Mouse (Mus musculus): ENCODE results near the gene 1500009C09Rik.

Gene 1500009C09Rik

GRCm38 (mm10) chr15:82252097-82252496 lies at the start of gene 1500009C09Rik:
1500009C09Rik (plus strand) TSS chr15:82252397.
- no peak for DNase-seq (ENCODE audit: low read depth, low spot score)

GRCm38 (mm10) chr15:82203090-82203489 lies 49.1 kb upstream of the 1500009C09Rik start:
- DNase-seq (ENCODE audit: low read depth, low spot score) = no peak

- DNase-seq (ENCODE audit: low read depth, low spot score) = no peak
Measured at GRCm38 (mm10) chr15:82203611-82204351, 48.4 kb upstream of the 1500009C09Rik start.

- DNase-seq (ENCODE audit: low read depth, low spot score) = no peak
Measured at GRCm38 (mm10) chr15:82204680-82205371, 47.4 kb upstream of the 1500009C09Rik start.

GRCm38 (mm10) chr15:82206365-82207104 lies 45.7 kb upstream of the 1500009C09Rik start:
- DNase-seq (ENCODE audit: low read depth, low spot score) = no peak

GRCm38 (mm10) chr15:82207105-82207459 lies 45.1 kb upstream of the 1500009C09Rik start:
- DNase-seq (ENCODE audit: low read depth, low spot score) = no peak

- no peak for DNase-seq (ENCODE audit: low read depth, low spot score)
Measured at GRCm38 (mm10) chr15:82207504-82208219, 44.5 kb upstream of the 1500009C09Rik start.

- DNase-seq (ENCODE audit: low read depth, low spot score) = no peak
Measured at GRCm38 (mm10) chr15:82208307-82208706, 43.9 kb upstream of the 1500009C09Rik start.

- DNase-seq (ENCODE audit: low read depth, low spot score) = no peak
Measured at GRCm38 (mm10) chr15:82209295-82210050, 42.7 kb upstream of the 1500009C09Rik start.

GRCm38 (mm10) chr15:82210801-82211200 lies 41.4 kb upstream of the 1500009C09Rik start:
- no peak for DNase-seq (ENCODE audit: low read depth, low spot score)

GRCm38 (mm10) chr15:82211281-82211680 lies 40.9 kb upstream of the 1500009C09Rik start:
- no peak for DNase-seq (ENCODE audit: low read depth, low spot score)

GRCm38 (mm10) chr15:82211911-82212751 lies 40.1 kb upstream of the 1500009C09Rik start:
- no peak for DNase-seq (ENCODE audit: low read depth, low spot score)

GRCm38 (mm10) chr15:82212752-82213063 lies 39.5 kb upstream of the 1500009C09Rik start, which contains the start of gene Shisa8:
Shisa8 (minus strand) TSS chr15:82212815.
- DNase-seq (ENCODE audit: low read depth, low spot score) = no peak

- no peak for DNase-seq (ENCODE audit: low read depth, low spot score)
Measured at GRCm38 (mm10) chr15:82213222-82213621, 39.0 kb upstream of the 1500009C09Rik start.

GRCm38 (mm10) chr15:82215332-82216046 lies 36.7 kb upstream of the 1500009C09Rik start:
- no peak for DNase-seq (ENCODE audit: low read depth, low spot score)

- no peak for DNase-seq (ENCODE audit: low read depth, low spot score)
Measured at GRCm38 (mm10) chr15:82216142-82216827, 35.9 kb upstream of the 1500009C09Rik start.

GRCm38 (mm10) chr15:82217039-82217438 lies 35.2 kb upstream of the 1500009C09Rik start:
- no peak for DNase-seq (ENCODE audit: low read depth, low spot score)

GRCm38 (mm10) chr15:82217980-82218379 lies 34.2 kb upstream of the 1500009C09Rik start:
- no peak for DNase-seq (ENCODE audit: low read depth, low spot score)

Measured in embryo, embryonic 11.5 days (tissue).